Mouse (Mus musculus) hindbrain, postnatal 0 days (tissue): ENCODE measurements at regions not wholly inside any gene's neighbourhood (a gene's known extent, or its start where the extent isn't known, plus 50 kb on each side); places are given as distances from the start of the nearest gene placed in this dataset.

Source experiments
- ATAC-seq: fragments of 200-750 bp; cut with Nextera tagmentation; 2 replicates; pipeline ENCODE4 v1.8.0; 2017; ENCODE audit warnings: mild to moderate bottlenecking, moderate TSS enrichment, moderate library complexity
- DNase-seq: peaks from one replicate; pipeline ENCODE4 v3.0.0-alpha.2; 2015; ENCODE audit warnings: low spot score
- H3K27ac ChIP-seq: fragments of 300-500 bp; sonication (generic); 2 replicates; pipeline ENCODE4 v1.5.1; 2014; ENCODE audit warnings: mild to moderate bottlenecking
- H3K27me3 ChIP-seq: fragments of 300-500 bp; sonication (generic); 2 replicates; pipeline ENCODE4 v1.6.1; 2014; ENCODE audit warnings: low read length, mixed read lengths; ENCODE audit not compliant: insufficient read depth
- H3K36me3 ChIP-seq: fragments of 300-500 bp; sonication (generic); 2 replicates; pipeline ENCODE4 v1.6.1; 2014; ENCODE audit warnings: low read length, mixed read lengths; ENCODE audit not compliant: insufficient read depth
- H3K4me1 ChIP-seq: fragments of 300-500 bp; sonication (generic); 2 replicates; pipeline ENCODE4 v1.6.1; 2014; ENCODE audit warnings: antibody characterized with exemption, low read length, mixed read lengths; ENCODE audit not compliant: insufficient read depth
- H3K4me2 ChIP-seq: fragments of 300-500 bp; sonication (generic); 2 replicates; pipeline ENCODE4 v1.6.1; 2014; ENCODE audit warnings: low read depth, mild to moderate bottlenecking, low read length, moderate library complexity, mixed read lengths
- H3K4me3 ChIP-seq: fragments of 300-500 bp; sonication (generic); 2 replicates; pipeline ENCODE4 v1.5.1; 2014; ENCODE audit warnings: low read length
- H3K9ac ChIP-seq: fragments of 300-500 bp; sonication (generic); replicated peaks from 2 replicates; pipeline ENCODE4 v1.6.1; 2014; ENCODE audit warnings: mild to moderate bottlenecking, low read length, moderate library complexity, mixed read lengths
- H3K9me3 ChIP-seq: fragments of 300-500 bp; sonication (generic); 2 replicates; pipeline ENCODE4 v1.6.1; 2016; ENCODE audit warnings: low read length, mixed read lengths
- CTCF ChIP-seq: IDR thresholded peaks from 2 replicates; pipeline ENCODE4 v1.5.1; 2016; ENCODE audit warnings: antibody characterized with exemption, control low read depth, low read depth
- WGBS: fragments of 180-500 bp; shearing (Covaris S2); extraction: QIAGEN DNeasy Blood & Tissue Kit; methylation state at CpG from one replicate; pipeline ENCODE4 v1.1.7; 2014; 5-methylcytosine and 5-hydroxymethylcytosine counted together

DNA sequence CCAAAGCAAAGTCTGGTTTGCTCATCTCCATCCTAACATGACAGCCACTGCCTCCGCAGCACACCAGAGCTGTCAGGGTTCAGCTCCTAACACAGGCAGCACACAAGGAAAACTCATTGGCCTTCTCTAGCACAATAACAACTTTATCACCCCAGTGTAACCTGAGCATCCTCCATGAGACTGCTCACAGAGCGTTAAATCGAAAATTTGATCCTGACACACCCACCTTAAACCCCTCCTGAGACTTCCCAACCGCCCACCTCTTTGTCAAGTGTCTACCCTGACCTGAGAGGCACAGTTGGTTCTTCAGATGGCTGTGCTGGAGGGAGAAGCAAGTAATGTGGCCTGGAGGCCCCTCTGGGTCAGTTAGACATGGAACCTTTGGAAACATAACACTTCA lies 67.7 kb upstream of the Slc22a22 start:
- H3K4me3 ChIP-seq: no peak overlapping the region
- DNase-seq: no peak
- no peaks in the 10 kb centered on the region for H3K36me3 ChIP-seq
- no peaks in the 10 kb centered on the region for H3K4me1 ChIP-seq
- no peak for TF ChIP-seq CTCF
- no peak overlapping the region for H3K4me2 ChIP-seq
- no peak overlapping the region for H3K9ac ChIP-seq
- no peaks in the 10 kb centered on the region for H3K27me3 ChIP-seq
- H3K27ac ChIP-seq: no peak overlapping the region
- H3K9me3 ChIP-seq: no peaks in the 10 kb centered on the region
- WGBS: 68% methylated on average over 4 of the region's 4 CpGs
- ATAC-seq: no peak

DNA sequence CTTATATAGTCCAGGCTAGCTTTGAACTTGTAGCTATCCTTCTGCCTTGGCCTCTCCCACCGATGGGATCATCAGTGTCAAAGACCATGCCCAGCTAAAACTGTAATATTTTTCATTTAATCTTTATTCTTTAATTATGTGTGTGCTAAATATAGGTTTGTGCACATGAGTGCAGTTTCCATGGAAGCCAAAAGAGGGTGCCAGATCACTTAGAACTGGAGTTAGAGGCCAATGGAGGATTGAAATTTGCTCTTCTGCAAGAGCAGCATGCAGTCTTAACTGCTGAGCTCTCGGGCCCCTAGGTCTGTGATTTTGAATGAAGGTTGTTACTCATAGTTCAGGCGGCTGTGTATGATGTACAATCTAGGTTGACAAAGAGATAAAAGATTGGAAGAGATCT lies 66.6 kb upstream of the Slc22a22 start:
- TF ChIP-seq CTCF: peak; percentile 58
- Histone ChIP-seq H3K4me3 (no peak overlapping the region), H3K9me3 (no peaks in the 10 kb centered on the region), H3K4me1 (no peaks in the 10 kb centered on the region), H3K4me2 (no peak overlapping the region), H3K36me3 (no peaks in the 10 kb centered on the region), H3K27me3 (no peaks in the 10 kb centered on the region), H3K27ac (no peak overlapping the region), H3K9ac (no peak overlapping the region)
- ATAC-seq (no peak), DNase-seq (peak; percentile 65)
- 75% methylated on average over 3 of the region's 3 CpGs for WGBS

DNA sequence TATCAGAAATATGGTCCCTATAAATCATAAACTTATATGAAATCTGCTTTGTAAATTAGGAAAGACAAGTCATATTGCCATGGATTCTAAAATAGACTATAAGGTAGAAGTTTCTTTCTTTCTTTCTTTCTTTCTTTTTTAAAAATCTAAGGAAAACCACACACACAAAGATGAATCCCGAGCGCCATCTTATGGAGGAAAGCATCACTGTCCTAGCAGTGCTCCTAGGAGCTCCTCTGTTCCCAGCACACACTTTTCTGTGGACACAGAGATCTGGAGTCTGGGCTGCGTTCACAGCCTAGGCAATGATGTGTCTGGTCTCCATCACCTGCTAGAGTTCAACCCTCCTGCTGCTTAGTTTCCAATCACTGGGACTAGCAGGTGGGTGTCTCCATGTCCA lies 65.2 kb upstream of the Slc22a22 start:
- 29% methylated on average over 3 of the region's 3 CpGs for WGBS
- H3K9ac ChIP-seq: no peak overlapping the region
- H3K4me2 ChIP-seq: no peak overlapping the region
- ATAC-seq: no peak
- peak; percentile 54 for TF ChIP-seq CTCF
- no peaks in the 10 kb centered on the region for H3K9me3 ChIP-seq
- no peak overlapping the region for H3K27ac ChIP-seq
- no peaks in the 10 kb centered on the region for H3K27me3 ChIP-seq
- H3K4me1 ChIP-seq: no peaks in the 10 kb centered on the region
- no peak overlapping the region for H3K4me3 ChIP-seq
- no peaks in the 10 kb centered on the region for H3K36me3 ChIP-seq
- peak; percentile 66 for DNase-seq

DNA sequence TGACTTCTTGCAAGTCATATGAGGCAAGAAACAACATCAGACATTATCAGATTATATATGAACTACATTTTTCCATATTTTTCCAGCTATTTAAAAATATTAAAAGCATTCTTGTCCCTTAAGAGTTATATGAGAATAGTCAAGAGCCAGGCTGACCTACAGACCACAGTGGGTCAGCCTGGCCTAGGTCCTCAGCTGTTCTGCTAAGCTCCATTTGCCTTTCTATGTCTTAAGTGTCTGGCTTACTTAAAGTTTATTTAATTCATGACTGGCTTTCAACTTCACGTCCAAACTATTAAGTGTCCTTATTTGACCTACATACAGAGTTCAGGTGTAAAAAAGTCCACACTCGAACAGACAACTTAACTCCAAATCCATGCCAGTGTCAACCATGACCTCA lies 58.1 kb upstream of the Slc22a22 start:
- Histone ChIP-seq H3K27ac (no peak overlapping the region), H3K4me1 (no peaks in the 10 kb centered on the region)
- 84% methylated on average over 2 of the region's 2 CpGs for WGBS

More for the DNA sequence above, 58.1 kb upstream of the Slc22a22 start:
- H3K27me3 ChIP-seq: no peaks in the 10 kb centered on the region
- no peak overlapping the region for H3K4me2 ChIP-seq
- TF ChIP-seq CTCF: no peak
- H3K36me3 ChIP-seq: no peaks in the 10 kb centered on the region
- H3K4me3 ChIP-seq: no peak overlapping the region
- no peaks in the 10 kb centered on the region for H3K9me3 ChIP-seq
- no peak overlapping the region for H3K9ac ChIP-seq
- ATAC-seq (no peak), DNase-seq (no peak)
